Mouse (Mus musculus): Measurements from ENCODE around the gene Lkaaear1. TPM values are rescaled to one million over a fixed set of nuclear protein-coding genes. Genes with fewer than 3 reads are reported as not detected.

Lkaaear1 gene
- total RNA-seq, 2 experiments from 2014 or later: not detected

DNA sequence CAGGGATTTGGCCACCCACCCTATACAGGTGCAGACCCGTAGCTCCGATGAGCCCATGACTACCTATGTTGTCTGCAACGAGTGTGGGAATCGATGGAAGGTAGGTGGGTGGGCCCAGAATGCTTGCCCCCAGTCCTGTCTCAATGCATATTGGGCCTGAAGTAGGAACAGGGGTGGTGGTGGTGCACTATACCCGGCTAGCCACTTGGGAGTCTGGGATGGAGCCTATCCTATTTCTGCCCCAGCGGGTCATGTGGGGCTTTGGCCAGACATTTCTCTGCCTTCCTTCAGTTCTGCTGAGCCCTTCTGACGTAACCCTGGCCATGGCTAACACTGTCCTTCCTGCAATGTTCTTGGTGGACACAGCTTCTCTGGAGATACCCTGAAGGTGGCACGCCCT is 10.7 kb downstream of the Lkaaear1 start:
- intact Hi-C loops (cut with DNase I): no loop called here

GRCm38 (mm10) chr2:181685686-181686085 is 12.6 kb downstream of the Lkaaear1 start:
- intact Hi-C loops (cut with DNase I): no loop called here
- no peak for DNase-seq (ENCODE audit: low spot score)

More for the DNA sequence above, 10.7 kb downstream of the Lkaaear1 start:
- no peak for DNase-seq (ENCODE audit: low spot score)

DNA sequence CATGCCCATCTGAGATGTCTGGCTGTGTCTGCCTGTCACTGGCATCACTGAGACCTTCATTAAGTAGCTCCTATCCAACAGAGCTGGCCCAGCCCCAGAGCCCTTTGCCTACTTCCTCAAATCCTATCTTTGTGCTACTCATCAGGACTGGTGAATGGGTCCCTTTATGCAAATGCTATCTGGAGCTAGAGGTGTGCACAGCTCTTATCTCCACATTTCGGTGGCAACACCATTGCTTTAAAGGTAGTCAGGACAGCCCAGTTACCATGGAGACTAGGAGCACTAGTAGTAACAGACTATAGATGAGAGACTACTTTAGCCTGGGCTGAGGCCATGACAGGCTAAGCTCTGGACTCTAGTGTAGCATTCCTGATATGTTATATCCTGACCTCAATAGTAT is 13.5 kb downstream of the Lkaaear1 start:
- DNase-seq (ENCODE audit: low spot score): no peak
- intact Hi-C loops (cut with DNase I): no loop called here

DNA sequence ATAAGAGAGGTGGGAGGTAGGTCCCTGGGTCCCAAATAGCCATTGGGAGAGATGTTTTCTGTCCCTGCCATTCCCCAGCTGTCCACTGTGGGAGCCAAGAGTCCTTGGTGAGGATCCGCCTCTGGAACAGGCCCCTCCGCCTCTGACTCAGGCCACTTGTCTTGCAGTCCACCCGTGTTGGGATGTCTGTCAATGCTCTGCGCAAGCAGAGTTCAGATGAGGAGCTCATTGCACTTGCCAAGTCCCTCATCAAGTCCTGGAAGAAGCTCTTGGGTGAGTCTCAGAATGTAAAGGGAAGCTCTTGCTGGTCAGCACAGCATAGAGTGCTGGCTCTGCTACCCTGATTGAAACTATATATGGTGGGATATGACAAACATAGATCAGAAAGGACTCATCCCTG is 14.9 kb downstream of the Lkaaear1 start:
- intact Hi-C loops (cut with DNase I): no loop called here
- DNase-seq (ENCODE audit: low spot score): no peak

GRCm38 (mm10) chr2:181681978-181682377 is 16.3 kb downstream of the Lkaaear1 start:
- no peak for DNase-seq (ENCODE audit: low spot score)
- intact Hi-C loops (cut with DNase I): loop anchor here (2.0 kb wide), 1 partner anchor 25 kb away; no protein-coding TSS in a partner anchor

DNA sequence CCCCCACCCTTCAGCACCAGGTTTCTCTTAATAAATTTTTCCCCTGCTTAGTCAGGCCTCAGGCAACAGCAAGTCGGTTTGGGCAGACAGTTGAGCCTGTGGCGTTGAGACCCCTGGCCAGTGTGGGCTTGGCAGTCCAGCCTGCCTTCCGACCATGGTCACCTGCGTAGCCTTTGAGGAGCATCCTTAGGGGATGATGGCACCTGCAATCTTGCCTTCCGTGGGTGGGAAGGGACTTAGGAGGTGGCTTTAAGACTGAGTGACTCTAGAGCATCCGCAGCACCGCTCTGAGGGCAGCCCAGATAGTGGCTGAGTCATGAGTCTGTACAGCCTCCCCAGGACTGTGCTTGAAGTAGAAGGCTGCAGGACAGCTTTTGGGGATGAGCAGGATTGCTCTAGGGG is 17.5 kb downstream of the Lkaaear1 start:
- intact Hi-C loops (cut with DNase I): loop anchor here (2.0 kb wide), 1 partner anchor 26 kb away; no protein-coding TSS in a partner anchor

DNA sequence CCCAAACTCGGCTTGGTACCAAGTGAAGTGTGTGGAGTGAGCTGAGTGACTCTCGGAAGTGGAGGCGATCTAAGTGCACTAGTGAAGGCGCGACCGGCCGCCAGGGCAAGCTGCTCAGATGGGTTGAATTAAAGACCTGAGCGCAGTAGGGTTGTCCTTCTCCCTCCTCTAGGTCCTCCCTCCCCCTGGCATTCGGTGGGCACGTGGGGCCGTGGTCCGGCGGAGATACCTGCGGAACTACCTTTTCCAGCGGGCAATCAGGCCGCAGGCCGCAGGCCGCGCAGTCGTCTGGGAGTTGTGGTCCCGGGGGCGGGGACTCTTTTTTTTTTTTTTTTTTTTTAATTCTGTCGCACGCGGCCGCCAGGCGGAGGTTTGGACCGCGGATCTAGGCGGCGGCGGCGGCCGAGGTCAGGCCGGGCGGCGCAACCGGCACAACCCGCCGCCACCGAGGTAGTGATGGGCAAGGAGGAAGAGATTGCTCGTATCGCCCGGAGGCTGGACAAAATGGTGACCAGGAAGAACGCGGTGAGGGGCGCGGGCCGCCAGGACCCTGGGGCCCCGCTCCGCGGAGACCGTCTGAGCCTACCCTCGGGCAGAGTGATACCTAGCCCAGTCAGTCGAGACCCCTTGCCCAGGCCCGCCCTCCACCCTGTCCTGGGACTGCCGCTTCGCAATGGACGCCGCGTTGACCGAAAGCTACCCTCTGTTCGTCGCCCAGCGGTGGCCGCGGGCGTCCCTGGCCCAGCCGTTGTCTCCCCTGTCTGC is 18.1 kb downstream of the Lkaaear1 start, which contains the start of gene Tcea2:
Gene Tcea2, plus strand, starts transcription at position 360 of the 765 bp plus-strand sequence.
- intact Hi-C loops (cut with DNase I): loop anchor here (2.0 to 10.0 kb wide), 3 partner anchors 27 to 195 kb away; no protein-coding TSS in a partner anchor

More for the DNA sequence above, 17.5 kb downstream of the Lkaaear1 start:
- DNase-seq (ENCODE audit: low spot score): no peak

GRCm38 (mm10) chr2:181678780-181679179 is 19.5 kb downstream of the Lkaaear1 start:
- peak; percentile 67 for DNase-seq (ENCODE audit: low spot score)
- intact Hi-C loops (cut with DNase I): loop anchor here (1.0 to 10.0 kb wide), 3 partner anchors 19 to 194 kb away; no protein-coding TSS in a partner anchor

More for the DNA sequence above, 18.1 kb downstream of the Lkaaear1 start, which contains the start of gene Tcea2:
- peak; percentile 48 for DNase-seq (ENCODE audit: low spot score)

- intact Hi-C loops (cut with DNase I): loop anchor here (1.0 to 10.0 kb wide), 3 partner anchors 18 to 193 kb away; no protein-coding TSS in a partner anchor
- no peak for DNase-seq (ENCODE audit: low spot score)
Measured at GRCm38 (mm10) chr2:181677755-181678098, 20.5 kb downstream of the Lkaaear1 start.

- intact Hi-C loops (cut with DNase I): loop anchor here (10.0 kb wide), 1 partner anchor 192 kb away; no protein-coding TSS in a partner anchor
Measured at GRCm38 (mm10) chr2:181677096-181677754, 21.0 kb downstream of the Lkaaear1 start.

DNA sequence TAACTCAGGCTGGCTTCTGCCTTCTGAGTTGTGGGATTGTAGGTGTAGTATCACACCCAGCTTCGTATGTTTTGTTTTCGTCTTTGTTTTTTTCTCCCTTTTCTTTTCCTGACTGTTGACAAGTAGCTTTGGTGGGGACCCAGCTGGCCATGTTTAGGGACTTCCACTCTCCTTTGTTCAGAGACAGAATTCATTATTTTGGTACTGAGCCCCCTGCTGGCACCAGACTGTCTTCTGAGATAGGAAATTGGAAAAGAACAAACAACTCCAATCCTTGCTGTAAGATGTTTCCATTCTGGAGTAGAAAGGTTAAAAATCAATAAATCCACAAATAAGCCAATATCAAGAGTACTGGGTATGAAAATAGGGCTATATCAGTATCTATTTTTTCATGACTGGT is 21.8 kb downstream of the Lkaaear1 start:
- intact Hi-C loops (cut with DNase I): loop anchor here (10.0 kb wide), 1 partner anchor 192 kb away; no protein-coding TSS in a partner anchor
- DNase-seq (ENCODE audit: low spot score): no peak

More at GRCm38 (mm10) chr2:181677096-181677754, 21.0 kb downstream of the Lkaaear1 start:
- DNase-seq (ENCODE audit: low spot score): peak; percentile 63

DNA sequence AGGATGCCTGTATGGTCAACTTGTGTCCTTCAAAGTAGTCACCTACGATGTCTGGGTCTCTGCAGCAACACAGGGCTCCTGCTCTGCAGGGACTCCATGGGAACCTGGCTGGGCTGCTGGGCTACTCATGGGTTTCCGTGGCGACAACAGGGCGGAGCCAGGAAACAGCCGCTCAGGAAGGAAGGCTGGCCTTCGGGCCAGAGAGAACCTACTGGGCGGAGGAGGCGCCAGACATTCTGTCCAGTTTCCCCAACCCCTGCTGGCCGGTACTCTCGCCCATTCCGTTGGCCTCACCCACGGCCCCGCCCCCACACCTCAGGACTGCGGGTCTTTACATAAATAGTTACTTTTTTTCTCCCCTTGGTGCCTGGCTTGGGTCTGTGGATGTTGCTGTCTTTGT is 22.8 kb downstream of the Lkaaear1 start:
- DNase-seq (ENCODE audit: low spot score): peak; percentile 86
- intact Hi-C loops (cut with DNase I): loop anchor here (1.0 to 10.0 kb wide), 2 partner anchors 12 to 191 kb away; no protein-coding TSS in a partner anchor

- intact Hi-C loops (cut with DNase I): loop anchor here (1.0 to 10.0 kb wide), 2 partner anchors 12 to 190 kb away; no protein-coding TSS in a partner anchor
- no peak for DNase-seq (ENCODE audit: low spot score)
Measured at GRCm38 (mm10) chr2:181674934-181675333, 23.3 kb downstream of the Lkaaear1 start.

DNA sequence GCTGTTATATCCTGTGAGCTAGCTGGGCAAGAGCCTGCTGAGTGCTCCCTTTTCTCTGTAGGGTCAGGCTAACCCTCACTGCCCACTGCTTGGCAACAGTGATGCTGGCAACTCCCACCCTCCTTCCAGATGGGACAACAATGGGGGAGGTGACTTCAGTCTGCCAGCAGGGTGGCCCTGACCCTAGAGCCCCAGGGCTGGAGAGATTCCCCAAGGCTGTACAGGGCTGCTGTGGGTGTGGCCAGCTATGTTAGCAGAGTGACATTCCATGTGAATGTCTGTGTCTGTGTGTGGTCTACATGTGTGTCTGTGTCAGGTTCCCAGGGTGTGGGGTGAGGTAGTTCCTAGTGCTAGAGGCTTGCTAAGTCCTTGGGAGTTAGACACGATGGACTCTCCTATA is 24.7 kb downstream of the Lkaaear1 start:
- no peak for DNase-seq (ENCODE audit: low spot score)
- intact Hi-C loops (cut with DNase I): loop anchor here (10.0 kb wide), 1 partner anchor 189 kb away; no protein-coding TSS in a partner anchor

GRCm38 (mm10) chr2:181671984-181672383 is 26.3 kb downstream of the Lkaaear1 start:
- no peak for DNase-seq (ENCODE audit: low spot score)
- intact Hi-C loops (cut with DNase I): loop anchor here (10.0 kb wide), 1 partner anchor 187 kb away; no protein-coding TSS in a partner anchor

- intact Hi-C loops (cut with DNase I): loop anchor here (10.0 kb wide), 1 partner anchor 187 kb away; no protein-coding TSS in a partner anchor
- peak; percentile 76 for DNase-seq (ENCODE audit: low spot score)
Measured at GRCm38 (mm10) chr2:181671326-181671725, 26.9 kb downstream of the Lkaaear1 start, which contains the start of gene Sox18. Sox18 (minus strand) TSS chr2:181671640.

- intact Hi-C loops (cut with DNase I): loop anchor here (10.0 kb wide), 1 partner anchor 186 kb away; no protein-coding TSS in a partner anchor
- no peak for DNase-seq (ENCODE audit: low spot score)
Measured at GRCm38 (mm10) chr2:181670913-181671311, 27.3 kb downstream of the Lkaaear1 start.

GRCm38 (mm10) chr2:181670285-181670912 is 27.8 kb downstream of the Lkaaear1 start:
- intact Hi-C loops (cut with DNase I): loop anchor here (10.0 kb wide), 1 partner anchor 186 kb away; no protein-coding TSS in a partner anchor
- no peak for DNase-seq (ENCODE audit: low spot score)

- peak; percentile 78 for DNase-seq (ENCODE audit: low spot score)
- intact Hi-C loops (cut with DNase I): loop anchor here (1.0 kb wide), 1 partner anchor 12 kb away; no protein-coding TSS in a partner anchor
Measured at GRCm38 (mm10) chr2:181663298-181663630, 35.0 kb downstream of the Lkaaear1 start.

All from heart, postnatal 25 days (tissue).